7 mouse cellular contexts compared by ENCODE assay signal in genomic region chr8:109360904-109361303, GRCm38 (mm10).
DNase-seq lines count a peak whose midpoint lies in the region; ATAC-seq and TF ChIP-seq lines count a peak whose summit lies in the region.

No protein-coding gene starts in this region.

- no peak for ATAC-seq in liver, embryonic 11.5 days (replicated peaks; ENCODE audit: low FRiP score)
- ATAC-seq in liver, postnatal 0 days: no peak
- ATAC-seq in hindbrain, embryonic 16.5 days: peak; percentile 70
- peak; percentile 72 for ATAC-seq in midbrain, embryonic 14.5 days (ENCODE audit: low FRiP score, low TSS enrichment)

- no peaks in the 10 kb centered on the region for H3K9me3 ChIP-seq in liver, embryonic 11.5 days (ENCODE audit: control insufficient read depth, low read length)
- no peaks in the 10 kb centered on the region for H3K9me3 ChIP-seq in liver, postnatal 0 days (ENCODE audit: low read length)
- H3K9me3 ChIP-seq in embryonic facial prominence, embryonic 10.5 days: no peaks in the 10 kb centered on the region
- no peaks in the 10 kb centered on the region for H3K9me3 ChIP-seq in hindbrain, embryonic 16.5 days (ENCODE audit: control insufficient read depth, low read length)
- no peaks in the 10 kb centered on the region for H3K9me3 ChIP-seq in midbrain, embryonic 14.5 days (ENCODE audit: control insufficient read depth, low read length)

- no peak for DNase-seq in liver, embryonic 11.5 days (ENCODE audit: low spot score)
- DNase-seq in liver, postnatal 0 days: no peak
- DNase-seq in embryonic facial prominence, embryonic 10.5 days (ENCODE audit: low spot score): peak; percentile 57
- peak; percentile 83 for DNase-seq in midbrain, embryonic 14.5 days
- no peak for DNase-seq in adipocyte (ENCODE audit: low spot score)
- DNase-seq in ovary, postnatal 14 days (ENCODE audit: low spot score): no peak

- no peak for TF ChIP-seq CTCF in liver, postnatal 0 days (IDR thresholded peaks at IDR 0.05; ENCODE audit: low read depth)

- no peaks in the 10 kb centered on the region for H3K27me3 ChIP-seq in liver, embryonic 11.5 days (replicated peaks; ENCODE audit: control insufficient read depth, insufficient read depth, low read length)
- peaks cover 6% of the 10 kb centered on the region; the same call in 1 of the 2 replicates for H3K27me3 ChIP-seq in liver, postnatal 0 days (ENCODE audit: insufficient read depth, low read length)
- peaks cover 11% of the 10 kb centered on the region; the same call in 1 of the 2 replicates for H3K27me3 ChIP-seq in embryonic facial prominence, embryonic 10.5 days (replicated peaks; ENCODE audit: low read depth, poor library complexity, severe bottlenecking)
- no peaks in the 10 kb centered on the region for H3K27me3 ChIP-seq in hindbrain, embryonic 16.5 days (replicated peaks; ENCODE audit: control insufficient read depth, insufficient read depth, low read length)
- no peaks in the 10 kb centered on the region for H3K27me3 ChIP-seq in midbrain, embryonic 14.5 days (ENCODE audit: control insufficient read depth, insufficient read depth, low read length)

- H3K4me2 ChIP-seq in liver, embryonic 11.5 days: peak overlapping the region; percentile 51
- H3K4me2 ChIP-seq in liver, postnatal 0 days (ENCODE audit: low read depth, low read length): no peak overlapping the region
- H3K4me2 ChIP-seq in hindbrain, embryonic 16.5 days (ENCODE audit: low read length): peak overlapping the region; percentile 49
- H3K4me2 ChIP-seq in midbrain, embryonic 14.5 days (ENCODE audit: low read length): peak overlapping the region; percentile 62

- no peak overlapping the region for H3K4me3 ChIP-seq in liver, embryonic 11.5 days (ENCODE audit: low read depth, low read length)
- no peak overlapping the region for H3K4me3 ChIP-seq in liver, postnatal 0 days (ENCODE audit: low read depth, low read length)
- H3K4me3 ChIP-seq in embryonic facial prominence, embryonic 10.5 days: peak overlapping the region; percentile 51
- H3K4me3 ChIP-seq in hindbrain, embryonic 16.5 days (ENCODE audit: low read length): peak overlapping the region; percentile 27
- H3K4me3 ChIP-seq in midbrain, embryonic 14.5 days (replicated peaks; ENCODE audit: low read depth, low read length): peak overlapping the region; percentile 22

- H3K27ac ChIP-seq in liver, embryonic 11.5 days (ENCODE audit: low read depth, low read length): no peak overlapping the region
- H3K27ac ChIP-seq in liver, postnatal 0 days (ENCODE audit: low read depth): no peak overlapping the region
- H3K27ac ChIP-seq in embryonic facial prominence, embryonic 10.5 days (replicated peaks): peak overlapping the region; percentile 76
- peak overlapping the region; percentile 91 for H3K27ac ChIP-seq in hindbrain, embryonic 16.5 days (ENCODE audit: low read depth, low read length)
- H3K27ac ChIP-seq in midbrain, embryonic 14.5 days (replicated peaks; ENCODE audit: low read depth, low read length): peak overlapping the region; percentile 98

- H3K36me3 ChIP-seq in liver, embryonic 11.5 days (ENCODE audit: control insufficient read depth, insufficient read depth, low read length): no peaks in the 10 kb centered on the region
- H3K36me3 ChIP-seq in liver, postnatal 0 days (replicated peaks; ENCODE audit: insufficient read depth, low read length): no peaks in the 10 kb centered on the region
- H3K36me3 ChIP-seq in embryonic facial prominence, embryonic 10.5 days (replicated peaks): no peaks in the 10 kb centered on the region
- no peaks in the 10 kb centered on the region for H3K36me3 ChIP-seq in hindbrain, embryonic 16.5 days (ENCODE audit: control insufficient read depth, insufficient read depth, low read length)
- H3K36me3 ChIP-seq in midbrain, embryonic 14.5 days (ENCODE audit: control insufficient read depth, insufficient read depth, low read length): no peaks in the 10 kb centered on the region

- no peak for TF ChIP-seq EP300 in liver, postnatal 0 days (IDR thresholded peaks at IDR 0.05; ENCODE audit: low read depth)

- 28% methylated on average over 16 of the region's 16 CpGs for WGBS in liver, embryonic 11.5 days
- 31% methylated on average over 16 of the region's 16 CpGs for WGBS in liver, postnatal 0 days (ENCODE audit: insufficient replicate concordance)
- 18% methylated on average over 16 of the region's 16 CpGs for WGBS in embryonic facial prominence, embryonic 10.5 days
- WGBS in hindbrain, embryonic 16.5 days: 5% methylated on average over 16 of the region's 16 CpGs
- WGBS in midbrain, embryonic 14.5 days: 2% methylated on average over 16 of the region's 16 CpGs

- no peaks in the 10 kb centered on the region for H3K4me1 ChIP-seq in liver, embryonic 11.5 days (replicated peaks; ENCODE audit: control insufficient read depth, insufficient read depth, low read length)
- H3K4me1 ChIP-seq in liver, postnatal 0 days (ENCODE audit: insufficient read depth): no peaks in the 10 kb centered on the region
- peaks cover 25% of the 10 kb centered on the region for H3K4me1 ChIP-seq in embryonic facial prominence, embryonic 10.5 days
- peaks cover 7% of the 10 kb centered on the region for H3K4me1 ChIP-seq in hindbrain, embryonic 16.5 days (ENCODE audit: control insufficient read depth, insufficient read depth, low read depth, low read length)
- H3K4me1 ChIP-seq in midbrain, embryonic 14.5 days (ENCODE audit: control insufficient read depth, insufficient read depth, low read length): peaks cover 37% of the 10 kb centered on the region

- no peak overlapping the region for H3K9ac ChIP-seq in liver, embryonic 11.5 days (ENCODE audit: low read depth, low read length)
- H3K9ac ChIP-seq in liver, postnatal 0 days (replicated peaks): no peak overlapping the region
- peak overlapping the region; percentile 56 for H3K9ac ChIP-seq in hindbrain, embryonic 16.5 days (ENCODE audit: low read depth, low read length)
- H3K9ac ChIP-seq in midbrain, embryonic 14.5 days (replicated peaks; ENCODE audit: low read length): peak overlapping the region; percentile 67

Comparison
In these comparisons a context has a peak if more than half of its experiments do, and no peak if none do; other contexts are left out.
1. ATAC-seq: peak in hindbrain, embryonic 16.5 days (single experiment) and midbrain, embryonic 14.5 days (single experiment); none in liver, embryonic 11.5 days (single experiment) and liver, postnatal 0 days (single experiment).
2. DNase-seq: peak in embryonic facial prominence, embryonic 10.5 days (single experiment) and midbrain, embryonic 14.5 days (single experiment); none in liver, embryonic 11.5 days (single experiment), liver, postnatal 0 days (single experiment), adipocyte (single experiment) and ovary, postnatal 14 days (single experiment).
3. H3K27ac ChIP-seq: peak in embryonic facial prominence, embryonic 10.5 days (single experiment), hindbrain, embryonic 16.5 days (single experiment) and midbrain, embryonic 14.5 days (single experiment); none in liver, embryonic 11.5 days (single experiment) and liver, postnatal 0 days (single experiment).
4. H3K4me3 ChIP-seq: peak in embryonic facial prominence, embryonic 10.5 days (single experiment), hindbrain, embryonic 16.5 days (single experiment) and midbrain, embryonic 14.5 days (single experiment); none in liver, embryonic 11.5 days (single experiment) and liver, postnatal 0 days (single experiment).
5. H3K9ac ChIP-seq: peak in hindbrain, embryonic 16.5 days (single experiment) and midbrain, embryonic 14.5 days (single experiment); none in liver, embryonic 11.5 days (single experiment) and liver, postnatal 0 days (single experiment).